Mouse (Mus musculus) liver, embryonic 14.5 days (tissue): ENCODE measurements around the gene Rnf151. TPM values are rescaled to one million over a fixed set of nuclear protein-coding genes. Genes with fewer than 3 reads are reported as not detected.

Experiments
- ATAC-seq: fragments of 200-750 bp; cut with Nextera tagmentation; 2 replicates; pipeline ENCODE4 v1.8.0; 2017; ENCODE audit warnings: moderate number of reproducible peaks, mild to moderate bottlenecking, moderate library complexity; ENCODE audit not compliant: insufficient read depth
- DNase-seq, 3 experiments: peaks; one replicate each; pipeline ENCODE4 v3.0.0-alpha.2; 2012 to 2013; ENCODE audit warnings: low read depth in 3 of 3, low spot score in 3 of 3
- H3K27ac ChIP-seq: fragments of 300-500 bp; sonication (generic); 2 replicates; pipeline ENCODE4 v1.5.1; 2014; ENCODE audit warnings: moderate library complexity, mild to moderate bottlenecking, control low read depth, inconsistent platforms
- H3K27me3 ChIP-seq: fragments of 300-500 bp; sonication (generic); 2 replicates; pipeline ENCODE4 v1.6.1; 2014; ENCODE audit warnings: mild to moderate bottlenecking, low read length, moderate library complexity; ENCODE audit not compliant: control insufficient read depth, insufficient read depth
- H3K36me3 ChIP-seq: fragments of 300-500 bp; sonication (generic); replicated peaks from 2 replicates; pipeline ENCODE4 v1.6.1; 2014; ENCODE audit warnings: low read depth; ENCODE audit not compliant: control insufficient read depth, insufficient read depth
- H3K4me1 ChIP-seq, 2 experiments: fragments of 200-500 bp in 1 of 2; fragments of 300-500 bp in 1 of 2; sonication (generic) in 1 of 2; replicated peaks; 2 replicates each; pipeline ENCODE4 v1.6.1; 2012 to 2014; ENCODE audit warnings: antibody characterized with exemption in 1 of 2, inconsistent platforms in 1 of 2, low read length in 1 of 2; ENCODE audit not compliant: control insufficient read depth in 2 of 2, insufficient read depth in 2 of 2
- H3K4me2 ChIP-seq: fragments of 300-500 bp; sonication (generic); 2 replicates; pipeline ENCODE4 v1.6.1; 2014; ENCODE audit warnings: low read depth, mild to moderate bottlenecking, control low read depth, moderate library complexity
- H3K4me3 ChIP-seq, 2 experiments: fragments of 200-500 bp in 1 of 2; fragments of 300-500 bp in 1 of 2; sonication (generic) in 1 of 2; 2 replicates each; pipeline ENCODE4 v1.5.1; 2012 to 2014; ENCODE audit warnings: low read depth in 2 of 2, low read length in 2 of 2, mild to moderate bottlenecking in 2 of 2, control low read depth in 1 of 2, inconsistent platforms in 1 of 2, moderate library complexity in 1 of 2; ENCODE audit not compliant: insufficient read depth in 1 of 2
- H3K9ac ChIP-seq: fragments of 300-500 bp; sonication (generic); replicated peaks from 2 replicates; pipeline ENCODE4 v1.6.1; 2014; ENCODE audit warnings: mild to moderate bottlenecking, control low read depth, moderate library complexity
- H3K9me3 ChIP-seq: fragments of 300-500 bp; sonication (generic); 2 replicates; pipeline ENCODE4 v1.6.1; 2016; ENCODE audit warnings: low read length, mixed read lengths; ENCODE audit not compliant: control insufficient read depth
- CTCF ChIP-seq: IDR thresholded peaks from 2 replicates; pipeline ENCODE4 v1.5.1; 2016; ENCODE audit warnings: antibody characterized with exemption, low read depth, control low read depth
- EP300 ChIP-seq: IDR thresholded peaks from 2 replicates; pipeline ENCODE4 v1.6.1; 2016; ENCODE audit warnings: antibody characterized with exemption, low read depth
- WGBS: fragments of 180-500 bp; shearing (Covaris S2); extraction: QIAGEN DNeasy Blood & Tissue Kit; methylation state at CpG from one replicate; pipeline ENCODE4 v1.1.7; 2014; ENCODE audit not compliant: insufficient replicate concordance; 5-methylcytosine and 5-hydroxymethylcytosine counted together
- polyA plus RNA-seq, 2 experiments: library from polyadenylated mRNA; depleted of rRNA in 1 of 2; stranded (reverse) in 1 of 2; unstranded in 1 of 2; fragments of >200 nt; fragmentation: Nextera tagmentation in 1 of 2; extraction: Ambion mirVana in 1 of 2; gene quantifications; 2 replicates each; pipeline versions ENCODE4 v1.2.1 to v1.2.3; 2012 to 2014

Rnf151 gene
- polyA plus RNA-seq, 2 experiments, result 0.11 TPM; not detected in 1

GRCm38 (mm10) chr17:24744381-24744780, 26.5 kb upstream of the Rnf151 start:
- 65% methylated on average over 3 of the region's 3 CpGs for WGBS
- no peak for DNase-seq
- no peaks in the 10 kb centered on the region; the same call in 1 of the 2 replicates for H3K36me3 ChIP-seq
- no peaks in the 10 kb centered on the region; the same call in 1 of the 2 replicates for H3K27me3 ChIP-seq
- H3K4me3 ChIP-seq, result no peak overlapping the region
- no peak for ATAC-seq
- H3K27ac ChIP-seq, result no peak overlapping the region
- TF ChIP-seq EP300, result no peak
- TF ChIP-seq CTCF, result no peak
- H3K9me3 ChIP-seq, result no peaks in the 10 kb centered on the region
- H3K4me1 ChIP-seq, result 0 out of 4 replicates have a peak, but pooled peaks cover 0 to 3% of the 10 kb centered on the region in 2 experiments
- H3K4me2 ChIP-seq, result no peak overlapping the region
- no peak overlapping the region for H3K9ac ChIP-seq

DNA sequence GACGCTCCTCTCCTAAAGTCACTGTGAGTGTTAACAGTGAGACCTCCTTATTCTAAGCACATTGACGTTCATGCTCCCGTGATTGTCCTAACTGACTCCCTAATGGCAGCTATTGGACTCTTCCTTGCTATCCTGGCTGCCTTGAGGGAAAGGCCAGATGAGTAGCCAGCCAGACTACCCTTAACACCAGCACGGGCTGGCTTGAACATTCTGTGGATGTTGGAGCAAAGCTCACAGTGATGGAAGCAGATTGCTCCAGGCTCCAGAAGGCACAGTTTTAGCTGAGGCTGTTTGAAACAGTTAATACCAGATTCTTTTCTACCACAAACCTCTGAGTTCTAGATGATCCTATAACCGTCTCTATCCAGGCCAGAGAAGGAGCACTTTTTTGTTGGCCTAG, 26.0 kb upstream of the Rnf151 start:
- H3K27me3 ChIP-seq, result no peaks in the 10 kb centered on the region; the same call in 1 of the 2 replicates
- H3K4me3 ChIP-seq, result no peak overlapping the region
- H3K27ac ChIP-seq, result no peak overlapping the region
- 65% methylated on average over 5 of the region's 5 CpGs for WGBS
- DNase-seq (no peak), ATAC-seq (no peak)
- H3K4me1 ChIP-seq, result 0 out of 4 replicates have a peak, but pooled peaks cover 0 to 3% of the 10 kb centered on the region in 2 experiments
- H3K36me3 ChIP-seq, result no peaks in the 10 kb centered on the region; the same call in 1 of the 2 replicates
- TF ChIP-seq EP300, result no peak
- no peak for TF ChIP-seq CTCF
- no peak overlapping the region for H3K9ac ChIP-seq
- no peak overlapping the region for H3K4me2 ChIP-seq
- no peaks in the 10 kb centered on the region for H3K9me3 ChIP-seq

DNA sequence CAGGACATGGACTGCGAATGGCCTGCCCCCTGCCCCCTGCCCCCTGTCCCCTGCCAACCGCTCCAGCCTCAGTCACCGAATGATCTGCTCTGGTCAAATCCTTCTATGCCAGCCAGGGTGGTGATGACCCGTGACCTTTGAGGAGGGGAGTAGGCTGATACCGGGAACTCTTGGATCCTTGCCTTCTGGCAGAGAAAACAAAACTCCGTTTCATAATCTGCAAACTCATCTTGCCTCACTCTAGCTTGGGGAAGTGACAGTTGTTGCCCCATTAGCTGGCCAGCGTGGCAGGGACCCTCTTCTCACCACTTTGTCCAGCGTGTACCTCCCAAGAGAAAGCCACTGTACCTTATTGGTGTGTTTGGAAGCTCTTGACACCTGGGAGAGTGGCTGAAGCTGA, 24.4 kb upstream of the Rnf151 start:
- TF ChIP-seq EP300 (no peak), CTCF (no peak)
- no peak for ATAC-seq

GRCm38 (mm10) chr17:24739926-24740325, 22.1 kb upstream of the Rnf151 start:
- Histone ChIP-seq H3K27me3 (no peaks in the 10 kb centered on the region), H3K4me3 (no peak overlapping the region), H3K4me1 (peaks cover 17 to 23% of the 10 kb centered on the region in 2 experiments), H3K27ac (no peak overlapping the region), H3K9me3 (no peaks in the 10 kb centered on the region), H3K9ac (no peak overlapping the region), H3K36me3 (no peaks in the 10 kb centered on the region; the same call in 1 of the 2 replicates), H3K4me2 (no peak overlapping the region)
- 74% methylated on average over 8 of the region's 8 CpGs for whole genome bisulfite sequencing
- ATAC-seq (no peak), DNase-seq (no peak)
- TF ChIP-seq EP300 (no peak), CTCF (no peak)

More for the DNA sequence above, 24.4 kb upstream of the Rnf151 start:
- no peak overlapping the region for H3K4me3 ChIP-seq
- no peak overlapping the region for H3K9ac ChIP-seq
- no peak overlapping the region for H3K27ac ChIP-seq
- 60% methylated on average over 8 of the region's 8 CpGs for WGBS
- no peaks in the 10 kb centered on the region; the same call in 1 of the 2 replicates for H3K27me3 ChIP-seq
- DNase-seq, result no peak
- H3K4me2 ChIP-seq, result no peak overlapping the region
- no peaks in the 10 kb centered on the region for H3K9me3 ChIP-seq
- no peaks in the 10 kb centered on the region; the same call in 1 of the 2 replicates for H3K36me3 ChIP-seq
- H3K4me1 ChIP-seq, result peaks cover 9 to 13% of the 10 kb centered on the region in 2 experiments

GRCm38 (mm10) chr17:24738238-24738637, 20.4 kb upstream of the Rnf151 start:
- Histone ChIP-seq H3K36me3 (no peaks in the 10 kb centered on the region; the same call in 1 of the 2 replicates), H3K27ac (no peak overlapping the region), H3K4me1 (peaks cover 17 to 23% of the 10 kb centered on the region in 2 experiments), H3K27me3 (no peaks in the 10 kb centered on the region), H3K9me3 (no peaks in the 10 kb centered on the region), H3K9ac (no peak overlapping the region), H3K4me3 (no peak overlapping the region), H3K4me2 (peak overlapping the region; percentile 77; the same call in 1 of the 2 replicates)
- no peak for TF ChIP-seq EP300
- no peak for TF ChIP-seq CTCF
- DNase-seq, result no peak
- WGBS, result 73% methylated on average over 4 of the region's 4 CpGs
- no peak for ATAC-seq
